Mouse (Mus musculus) C2C12 (cell line): ENCODE results near the gene Zfhx3. TPM values are rescaled to one million over a fixed set of nuclear protein-coding genes. Genes with fewer than 3 reads are reported as not detected.

Source experiments
- H3K27me3 ChIP-seq: one replicate; pipeline ENCODE4 v1.6.1; 2011; ENCODE audit not compliant: control insufficient read depth, insufficient read depth, insufficient read length
- H3K36me3 ChIP-seq: one replicate; pipeline ENCODE4 v1.6.1; 2011; ENCODE audit not compliant: control insufficient read depth, insufficient read depth
- H3K4me3 ChIP-seq: one replicate; pipeline ENCODE4 v1.5.1; 2011; ENCODE audit warnings: mild to moderate bottlenecking, control low read depth; ENCODE audit not compliant: poor library complexity, insufficient read depth, severe bottlenecking
- H3K79me2 ChIP-seq: one replicate; pipeline ENCODE4 v1.6.1; 2011; ENCODE audit not compliant: control insufficient read depth, insufficient read depth
- H3K79me3 ChIP-seq: one replicate; pipeline ENCODE4 v1.6.1; 2011; ENCODE audit warnings: low read depth, control low read depth
- H3ac ChIP-seq: one replicate; pipeline ENCODE3; 2011; ENCODE audit warnings: low read depth; ENCODE audit not compliant: control insufficient read depth, insufficient read length
- CEBPB ChIP-seq: IDR thresholded peaks from one replicate; pipeline ENCODE4 v1.6.1; 2011; ENCODE audit warnings: low read depth, mild to moderate bottlenecking, control low read depth, moderate library complexity
- CTCF ChIP-seq: IDR thresholded peaks from one replicate; pipeline ENCODE4 v1.5.1; 2011; ENCODE audit not compliant: control insufficient read depth, insufficient read depth, insufficient read length
- FOSL1 ChIP-seq: IDR thresholded peaks from one replicate; pipeline ENCODE4 v1.8.0; 2011; ENCODE audit warnings: mild to moderate bottlenecking, low read length; ENCODE audit not compliant: poor library complexity, insufficient read depth, severe bottlenecking
- MAX ChIP-seq: IDR thresholded peaks from one replicate; pipeline ENCODE4 v1.6.1; 2011; ENCODE audit warnings: mild to moderate bottlenecking, control low read depth
- MYOD1 ChIP-seq: IDR thresholded peaks from one replicate; pipeline ENCODE4 v1.6.1; 2011; ENCODE audit warnings: low read depth; ENCODE audit not compliant: control insufficient read depth, insufficient read length
- MYOG ChIP-seq: IDR thresholded peaks from one replicate; pipeline ENCODE4 v1.6.1; 2011; ENCODE audit not compliant: control insufficient read depth, insufficient read length; ENCODE audit errors: extremely low read depth
- USF1 ChIP-seq: IDR thresholded peaks from one replicate; pipeline ENCODE4 v1.6.1; 2011; ENCODE audit warnings: low read depth, mild to moderate bottlenecking, control low read depth, moderate library complexity
- polyA plus RNA-seq: library from polyadenylated mRNA; unstranded; fragments of >200 nt; fragmentation: generic; extraction: Trizol; gene quantifications from one replicate; pipeline ENCODE4 v1.2.1, GENCODE M21; 2012; ENCODE audit warnings: missing spikeins

Gene Zfhx3
- polyA plus RNA-seq, 1 experiment = 4.3 TPM

DNA sequence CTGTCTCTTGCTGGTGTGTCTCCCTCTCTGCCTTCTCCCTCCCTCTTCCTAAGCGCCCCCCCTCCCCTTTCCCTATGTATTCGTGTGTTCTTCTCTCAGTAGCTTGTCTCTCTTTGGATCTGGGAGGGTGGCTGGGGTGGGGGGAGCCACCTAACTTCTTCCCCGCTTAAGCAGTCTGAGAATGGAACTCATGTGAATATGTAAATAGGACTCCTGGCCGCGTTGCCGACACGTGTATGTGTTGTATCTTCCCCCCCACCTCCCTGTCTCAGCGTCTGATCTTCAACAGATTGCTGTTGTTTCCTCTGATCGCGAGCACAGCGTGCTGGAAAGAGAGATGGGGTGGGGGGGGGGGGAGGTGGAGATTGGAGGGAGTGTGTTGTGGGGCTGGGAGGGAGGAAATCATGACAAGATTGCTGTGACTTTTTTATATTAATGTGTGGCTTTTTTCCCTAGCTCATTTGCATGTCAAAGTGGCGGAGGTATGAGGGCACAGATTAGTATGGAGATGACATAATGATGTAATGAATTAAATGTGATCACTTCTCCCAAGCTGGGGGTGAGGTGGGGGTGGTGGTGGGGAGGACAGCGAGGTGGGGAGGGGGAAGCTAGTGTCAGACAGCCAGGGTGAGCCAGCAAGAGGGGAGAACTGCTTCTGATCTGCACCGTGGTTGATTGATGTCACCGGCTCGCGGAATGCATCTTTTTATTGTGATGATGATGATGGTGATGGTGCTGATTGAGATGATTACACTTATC, 487 bp downstream of the Zfhx3 start:
- H3K4me3 ChIP-seq = no peak overlapping the region

DNA sequence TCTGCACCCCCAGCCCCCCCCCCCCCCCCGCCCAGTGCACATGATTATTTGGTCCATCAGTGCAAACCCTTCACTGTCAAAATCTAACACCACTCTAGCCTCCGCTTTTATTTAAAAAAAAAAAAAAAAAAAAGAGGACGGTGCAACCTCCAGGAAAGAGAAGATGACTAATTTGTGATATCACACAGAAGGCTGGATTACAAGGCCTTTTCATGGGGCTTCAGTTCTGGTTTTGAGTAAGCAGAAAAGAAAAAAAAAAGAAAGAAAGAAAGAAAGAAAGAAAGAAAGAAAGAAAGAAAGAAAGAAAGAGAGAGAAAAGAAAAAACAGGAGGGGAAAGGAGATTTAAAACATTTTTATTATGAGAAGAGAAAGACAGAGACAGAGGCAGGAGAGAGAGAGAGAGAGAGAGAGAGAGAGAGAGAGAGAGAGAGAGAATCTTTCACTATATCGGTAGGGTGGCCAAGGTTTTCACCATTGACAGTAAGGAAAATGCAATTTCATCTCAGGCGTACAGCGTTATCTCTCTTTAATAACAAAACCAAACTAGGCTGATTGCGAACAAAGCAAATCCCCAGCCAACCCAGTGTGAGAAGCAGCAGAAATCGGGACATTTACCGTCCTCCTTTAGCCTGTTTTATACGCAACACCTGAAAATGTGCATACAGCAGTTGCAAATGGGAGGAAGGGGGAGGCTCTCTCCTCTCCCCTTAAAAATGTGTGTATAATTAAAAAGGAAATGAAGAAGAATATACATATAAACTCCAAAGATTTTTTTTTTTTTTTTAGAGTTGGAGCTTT, 1.3 kb downstream of the Zfhx3 start:
- Histone ChIP-seq H3ac (no peak overlapping the region), H3K79me3 (no peaks in the 10 kb centered on the region), H3K27me3 (no peaks in the 10 kb centered on the region), H3K4me3 (no peak overlapping the region), H3K36me3 (no peaks in the 10 kb centered on the region), H3K79me2 (no peaks in the 10 kb centered on the region)
- TF ChIP-seq CEBPB (no peak), MYOD1 (no peak), MYOG (no peak), FOSL1 (no peak), MAX (no peak), USF1 (no peak), CTCF (no peak)

More for the DNA sequence above, 487 bp downstream of the Zfhx3 start:
- Histone ChIP-seq H3K27me3 (no peaks in the 10 kb centered on the region), H3K36me3 (no peaks in the 10 kb centered on the region), H3ac (no peak overlapping the region), H3K79me3 (no peaks in the 10 kb centered on the region), H3K79me2 (no peaks in the 10 kb centered on the region)
- TF ChIP-seq CTCF (no peak), CEBPB (no peak), FOSL1 (no peak), MYOD1 (no peak), MAX (no peak), USF1 (no peak), MYOG (no peak)

DNA sequence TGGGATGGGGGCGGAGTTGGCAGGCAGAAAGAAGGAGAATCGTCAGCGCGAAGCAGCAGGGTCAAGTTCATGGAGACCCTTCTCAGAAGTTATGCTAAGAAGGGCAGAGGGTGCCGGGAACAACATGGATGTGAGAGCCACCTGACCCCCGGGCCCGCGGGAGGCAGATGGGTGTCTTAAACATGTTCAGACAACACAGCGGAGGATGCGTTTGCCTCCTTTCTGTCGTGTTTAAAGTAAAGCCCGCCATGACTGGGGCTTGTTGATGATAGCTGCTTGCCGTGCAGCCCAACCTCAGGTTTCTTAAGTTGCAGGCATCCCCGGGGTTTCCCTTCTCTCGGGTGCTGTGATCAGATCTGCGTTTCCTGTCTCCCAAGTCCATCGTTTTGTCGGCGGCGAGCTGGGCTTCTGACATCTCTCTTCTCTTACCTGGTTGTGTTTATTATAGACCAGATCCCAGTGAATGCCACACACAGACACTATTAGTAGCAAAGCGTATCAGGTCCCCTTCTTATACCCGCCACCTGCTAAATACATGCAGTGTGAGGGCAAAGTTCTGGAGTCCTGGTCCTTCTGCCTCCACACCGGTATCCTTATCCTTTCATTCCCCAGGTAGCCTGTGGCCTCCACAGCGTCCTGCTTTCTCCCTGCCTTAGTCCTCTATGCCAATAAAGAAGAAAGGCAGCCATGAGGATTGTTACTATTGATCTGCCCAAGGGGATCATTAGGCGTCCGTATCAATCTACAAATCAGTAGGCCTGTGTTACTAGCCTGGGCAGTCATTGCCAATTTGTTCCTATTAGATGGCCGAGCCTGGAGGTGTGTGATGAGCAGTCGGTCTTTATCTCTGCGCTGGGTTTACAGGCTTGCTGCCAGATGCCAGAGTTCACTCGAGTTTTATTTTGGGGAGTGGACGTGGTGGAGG, 2.5 kb downstream of the Zfhx3 start:
- Histone ChIP-seq H3K4me3 (no peak overlapping the region), H3ac (no peak overlapping the region), H3K36me3 (no peaks in the 10 kb centered on the region), H3K27me3 (no peaks in the 10 kb centered on the region), H3K79me3 (no peaks in the 10 kb centered on the region), H3K79me2 (no peaks in the 10 kb centered on the region)
- TF ChIP-seq USF1 = no peak
- no peak for TF ChIP-seq FOSL1
- TF ChIP-seq MYOD1 = no peak
- TF ChIP-seq MAX = no peak
- no peak for TF ChIP-seq CEBPB
- no peak for TF ChIP-seq CTCF
- no peak for TF ChIP-seq MYOG

DNA sequence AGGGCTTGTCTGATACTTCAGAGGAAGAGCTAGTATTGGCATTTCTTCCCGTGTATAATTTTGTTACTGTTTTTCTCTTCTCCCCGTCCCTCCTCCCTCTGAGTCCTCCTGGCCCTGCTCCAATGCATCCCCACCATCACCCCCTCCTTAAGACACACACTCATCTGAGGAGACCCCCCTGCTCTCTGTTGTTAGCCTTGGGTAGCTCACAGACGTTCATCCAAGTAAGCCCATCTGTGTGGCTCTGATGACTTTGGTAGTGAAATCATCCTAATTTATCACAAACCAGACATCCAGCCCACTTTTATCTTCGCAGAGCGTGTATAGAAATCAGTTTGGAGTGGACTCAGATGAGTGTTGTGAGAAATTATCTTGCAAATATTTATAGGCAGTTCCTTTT, 4.4 kb downstream of the Zfhx3 start:
- no peaks in the 10 kb centered on the region for H3K36me3 ChIP-seq
- no peaks in the 10 kb centered on the region for H3K79me3 ChIP-seq
- H3K27me3 ChIP-seq = no peaks in the 10 kb centered on the region
- no peak for TF ChIP-seq CTCF
- no peak overlapping the region for H3ac ChIP-seq
- H3K4me3 ChIP-seq = no peak overlapping the region
- H3K79me2 ChIP-seq = no peaks in the 10 kb centered on the region

DNA sequence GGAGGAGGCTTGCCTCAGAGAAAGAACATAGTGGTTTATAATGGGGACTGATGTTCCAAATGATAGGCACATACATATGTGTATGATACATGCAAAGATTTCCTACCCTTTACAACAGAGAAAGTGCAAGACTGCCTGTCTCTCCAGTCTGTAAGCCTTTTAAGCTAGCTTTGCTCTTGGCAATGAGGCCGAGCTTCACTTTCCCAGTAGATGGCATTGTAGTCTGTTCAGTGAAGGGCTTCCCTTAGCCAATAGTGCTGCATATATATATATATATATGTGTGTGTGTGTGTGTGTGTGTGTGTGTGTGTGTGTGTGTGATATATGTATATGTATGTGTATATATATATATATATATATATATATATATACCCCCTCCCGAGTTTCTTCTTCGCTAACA, 13.4 kb downstream of the Zfhx3 start:
- Histone ChIP-seq H3K27me3 (no peaks in the 10 kb centered on the region), H3K79me3 (no peaks in the 10 kb centered on the region), H3K4me3 (no peak overlapping the region), H3K79me2 (no peaks in the 10 kb centered on the region), H3ac (no peak overlapping the region), H3K36me3 (no peaks in the 10 kb centered on the region)
- no peak for TF ChIP-seq FOSL1
- no peak for TF ChIP-seq MYOG
- no peak for TF ChIP-seq MAX
- no peak for TF ChIP-seq MYOD1
- no peak for TF ChIP-seq CEBPB
- TF ChIP-seq USF1 = no peak
- TF ChIP-seq CTCF = no peak
